Mouse (Mus musculus): Measurements from ENCODE around the gene Lamtor2. TPM values are rescaled to one million over a fixed set of nuclear protein-coding genes. Genes with fewer than 3 reads are reported as not detected.

Gene Lamtor2
- polyA plus RNA-seq, 1 experiment from 2014 or later, result 182 TPM

- H3K36me3 ChIP-seq, result no peaks in the 10 kb centered on the region
- ATAC-seq, result no peak
- WGBS, result 53% methylated on average over 8 of the region's 8 CpGs
- H3K9ac ChIP-seq (replicated peaks), result no peak overlapping the region
- no peak overlapping the region for H3K4me3 ChIP-seq (replicated peaks)
- no peak overlapping the region for H3K27ac ChIP-seq
- H3K27me3 ChIP-seq, result peaks cover 35% of the 10 kb centered on the region
- H3K9me3 ChIP-seq, result no peaks in the 10 kb centered on the region
- H3K4me1 ChIP-seq (replicated peaks), result peaks cover 31% of the 10 kb centered on the region
- no peak overlapping the region for H3K4me2 ChIP-seq (replicated peaks)
Measured at GRCm38 (mm10) chr3:88503881-88504746, 48.8 kb downstream of the Lamtor2 start.

- ATAC-seq, result no peak; the same call in 1 of the 2 replicates
- Histone ChIP-seq H3K9me3 (no peaks in the 10 kb centered on the region), H3K27ac (0 out of 2 replicates have a peak overlapping the region, but pooled peaks have one; percentile 40)
Measured at GRCm38 (mm10) chr3:88503505-88503863, 49.4 kb downstream of the Lamtor2 start.

GRCm38 (mm10) chr3:88502641-88503504 is 50.0 kb downstream of the Lamtor2 start:
- Histone ChIP-seq H3K36me3 (no peaks in the 10 kb centered on the region), H3K4me1 (replicated peaks) (peaks cover 30% of the 10 kb centered on the region), H3K27ac (peak overlapping the region; percentile 40; the same call in 1 of the 2 replicates), H3K27me3 (peaks cover 33% of the 10 kb centered on the region), H3K9me3 (no peaks in the 10 kb centered on the region), H3K4me2 (replicated peaks) (peak overlapping the region; percentile 94), H3K4me3 (replicated peaks) (peak overlapping the region; percentile 71), H3K9ac (replicated peaks) (peak overlapping the region; percentile 84)
- ATAC-seq, result peak; percentile 94
- under 1% methylated on average over 55 of the region's 55 CpGs for WGBS

More at GRCm38 (mm10) chr3:88503505-88503863, 49.4 kb downstream of the Lamtor2 start:
- Histone ChIP-seq H3K27me3 (peaks cover 35% of the 10 kb centered on the region), H3K4me3 (replicated peaks) (peak overlapping the region; percentile 71), H3K36me3 (no peaks in the 10 kb centered on the region), H3K4me1 (replicated peaks) (peaks cover 30% of the 10 kb centered on the region), H3K9ac (replicated peaks) (peak overlapping the region; percentile 84; the same call in 1 of the 2 replicates), H3K4me2 (replicated peaks) (peak overlapping the region; percentile 94)
- WGBS, result 21% methylated on average over 4 of the region's 4 CpGs

- Histone ChIP-seq H3K27ac (no peak overlapping the region), H3K4me2 (replicated peaks) (peak overlapping the region; percentile 94), H3K4me3 (replicated peaks) (peak overlapping the region; percentile 71), H3K4me1 (replicated peaks) (peaks cover 30% of the 10 kb centered on the region), H3K27me3 (peaks cover 32% of the 10 kb centered on the region), H3K36me3 (no peaks in the 10 kb centered on the region), H3K9me3 (no peaks in the 10 kb centered on the region), H3K9ac (replicated peaks) (peak overlapping the region; percentile 84)
- WGBS, result 19% methylated on average over 11 of the region's 11 CpGs
- ATAC-seq, result no peak
Measured at GRCm38 (mm10) chr3:88502031-88502571, 50.8 kb downstream of the Lamtor2 start.

DNA sequence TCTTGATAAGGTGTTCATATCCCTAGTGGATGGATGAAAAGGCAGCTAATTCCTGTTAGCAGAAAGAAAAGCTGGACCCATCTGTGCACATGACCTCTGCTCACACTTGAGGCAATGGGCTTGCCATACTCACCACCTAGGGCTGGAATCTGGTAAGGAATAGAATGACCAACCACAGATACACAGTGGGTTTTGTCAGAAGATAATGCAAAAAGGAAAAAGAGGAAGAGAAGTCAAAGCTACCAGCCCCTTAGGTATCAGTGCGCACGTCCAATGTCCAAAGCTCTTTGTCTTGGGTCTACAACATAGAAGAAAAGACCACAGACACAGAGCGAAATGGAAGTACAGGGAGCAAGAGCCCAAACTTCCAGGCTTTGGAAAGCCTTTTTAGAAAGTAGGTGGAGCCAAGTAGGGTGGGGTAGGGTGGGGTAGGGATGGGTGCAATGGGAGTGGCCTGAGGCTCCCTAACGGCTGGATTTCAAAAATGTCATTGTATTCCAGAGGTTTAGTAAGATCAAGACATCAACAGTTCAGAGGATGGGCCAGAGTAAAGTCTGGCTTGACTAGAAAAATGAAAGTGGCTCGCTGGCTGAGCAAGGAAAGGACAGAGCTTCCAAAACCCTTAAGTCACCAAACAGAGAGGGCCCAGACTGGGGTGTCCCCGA is 51.4 kb downstream of the Lamtor2 start:
- no peaks in the 10 kb centered on the region for H3K36me3 ChIP-seq
- no peak for ATAC-seq
- H3K27ac ChIP-seq, result no peak overlapping the region
- H3K9ac ChIP-seq (replicated peaks), result 0 out of 2 replicates have a peak overlapping the region, but pooled peaks have one; percentile 84
- 54% methylated on average over 6 of the region's 6 CpGs for WGBS
- no peaks in the 10 kb centered on the region for H3K9me3 ChIP-seq
- peak overlapping the region; percentile 94 for H3K4me2 ChIP-seq (replicated peaks)
- H3K27me3 ChIP-seq, result peaks cover 32% of the 10 kb centered on the region
- H3K4me1 ChIP-seq (replicated peaks), result peaks cover 30% of the 10 kb centered on the region
- peak overlapping the region; percentile 71 for H3K4me3 ChIP-seq (replicated peaks)

- Histone ChIP-seq H3K27me3 (peaks cover 32% of the 10 kb centered on the region), H3K9me3 (no peaks in the 10 kb centered on the region), H3K4me3 (replicated peaks) (no peak overlapping the region), H3K4me2 (replicated peaks) (no peak overlapping the region), H3K36me3 (no peaks in the 10 kb centered on the region), H3K4me1 (replicated peaks) (peaks cover 30% of the 10 kb centered on the region), H3K9ac (replicated peaks) (no peak overlapping the region), H3K27ac (no peak overlapping the region)
- WGBS, result 52% methylated on average over 4 of the region's 4 CpGs
- no peak for ATAC-seq
Measured at GRCm38 (mm10) chr3:88500655-88501365, 52.1 kb downstream of the Lamtor2 start.

DNA sequence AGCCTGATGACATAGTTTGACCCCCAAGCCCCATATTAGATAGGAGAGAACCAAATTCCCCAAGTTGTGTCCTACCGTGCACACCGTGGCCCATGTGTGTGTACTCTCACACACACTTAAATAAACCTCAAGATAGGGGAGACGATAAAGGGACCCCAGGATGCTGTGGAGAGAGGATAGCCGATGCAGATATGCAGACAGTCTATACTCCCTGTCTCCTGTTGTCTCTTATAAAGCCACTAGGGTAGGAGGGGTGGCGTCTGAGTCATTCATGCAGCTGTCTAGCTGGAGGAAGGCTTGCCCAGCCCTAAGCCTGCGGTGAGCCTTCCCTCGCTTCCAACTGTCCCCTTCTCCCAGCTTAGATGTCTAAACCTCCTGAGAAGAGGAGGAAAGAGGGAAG is 52.8 kb downstream of the Lamtor2 start:
- Histone ChIP-seq H3K36me3 (no peaks in the 10 kb centered on the region), H3K27me3 (peaks cover 31% of the 10 kb centered on the region), H3K4me1 (replicated peaks) (peaks cover 30% of the 10 kb centered on the region), H3K9me3 (no peaks in the 10 kb centered on the region), H3K4me3 (replicated peaks) (no peak overlapping the region), H3K9ac (replicated peaks) (no peak overlapping the region), H3K27ac (no peak overlapping the region), H3K4me2 (replicated peaks) (no peak overlapping the region)
- 85% methylated on average over 7 of the region's 7 CpGs for WGBS
- no peak for ATAC-seq

MicroRNAs encoded within 50 kb of the gene (microRNA counts, 519-probe panel; counts per million panel counts)
- 110 counts per million, percentile 56 among the panel's probes with 10 or more counts for microRNA mmu-miR-1905

Small RNAs within 50 kb of the gene (microRNA-seq; reads per million reads assigned to microRNA genes)
- gene Mir1905, result not detected

Other genes starting within 250 kb of the Lamtor2 start
- gene Glmp, start 228.1 kb downstream of the Lamtor2 start, polyA plus RNA-seq (2015; fragmentation: Nextera tagmentation; extraction: Ambion mirVana), result 93.4 and 104 TPM in 2 replicates
- 0.66 and 2.0 TPM in 2 replicates for gene Tmem79, start 216.9 kb downstream of the Lamtor2 start, polyA plus RNA-seq (2015; fragmentation: Nextera tagmentation; extraction: Ambion mirVana)
- gene Smg5, start 216.8 kb downstream of the Lamtor2 start, polyA plus RNA-seq (2015; fragmentation: Nextera tagmentation; extraction: Ambion mirVana), result 70.1 and 78.3 TPM in 2 replicates
- 0.77 and 1.0 TPM in 2 replicates for gene Paqr6, start 188.5 kb downstream of the Lamtor2 start, polyA plus RNA-seq (2015; fragmentation: Nextera tagmentation; extraction: Ambion mirVana)
- gene Bglap3, start 180.3 kb downstream of the Lamtor2 start, polyA plus RNA-seq (2015; fragmentation: Nextera tagmentation; extraction: Ambion mirVana), result not detected in 2 replicates
- not detected in 2 replicates for gene Bglap2, start 174.4 kb downstream of the Lamtor2 start, polyA plus RNA-seq (2015; fragmentation: Nextera tagmentation; extraction: Ambion mirVana)
- not detected in 2 replicates for gene Bglap, start 168.6 kb downstream of the Lamtor2 start, polyA plus RNA-seq (2015; fragmentation: Nextera tagmentation; extraction: Ambion mirVana)
- gene Pmf1, start 142.7 kb downstream of the Lamtor2 start, polyA plus RNA-seq (2015; fragmentation: Nextera tagmentation; extraction: Ambion mirVana), result 51.7 and 56.8 TPM in 2 replicates
- 28.7 and 29.7 TPM in 2 replicates for gene Slc25a44, start 127.9 kb downstream of the Lamtor2 start, polyA plus RNA-seq (2015; fragmentation: Nextera tagmentation; extraction: Ambion mirVana)
- 28.8 and 31.1 TPM in 2 replicates for gene Sema4a, start 91.9 kb downstream of the Lamtor2 start, polyA plus RNA-seq (2015; fragmentation: Nextera tagmentation; extraction: Ambion mirVana)
- 21.4 and 23.4 TPM in 2 replicates for gene Lmna, start 43.1 kb downstream of the Lamtor2 start, polyA plus RNA-seq (2015; fragmentation: Nextera tagmentation; extraction: Ambion mirVana)
- gene Mex3a, start 20.7 kb downstream of the Lamtor2 start, polyA plus RNA-seq (2015; fragmentation: Nextera tagmentation; extraction: Ambion mirVana), result 49.5 and 51.5 TPM in 2 replicates
- not detected in 2 replicates for gene Rab25, start 4.8 kb downstream of the Lamtor2 start, polyA plus RNA-seq (2015; fragmentation: Nextera tagmentation; extraction: Ambion mirVana)
- 39.1 and 46.7 TPM in 2 replicates for gene Ubqln4, start 684 bp upstream of the Lamtor2 start, polyA plus RNA-seq (2015; fragmentation: Nextera tagmentation; extraction: Ambion mirVana)
- 142 and 148 TPM in 2 replicates for gene Ssr2, start 22.8 kb upstream of the Lamtor2 start, polyA plus RNA-seq (2015; fragmentation: Nextera tagmentation; extraction: Ambion mirVana)
- 163 and 175 TPM in 2 replicates for gene Arhgef2, start 52.9 kb upstream of the Lamtor2 start, polyA plus RNA-seq (2015; fragmentation: Nextera tagmentation; extraction: Ambion mirVana)
- not detected in 2 replicates for gene Rxfp4, start 100.1 kb upstream of the Lamtor2 start, polyA plus RNA-seq (2015; fragmentation: Nextera tagmentation; extraction: Ambion mirVana)
- gene Khdc4, start 132.7 kb upstream of the Lamtor2 start, polyA plus RNA-seq (2015; fragmentation: Nextera tagmentation; extraction: Ambion mirVana), result 102 and 105 TPM in 2 replicates
- gene Rit1, start 163.8 kb upstream of the Lamtor2 start, polyA plus RNA-seq (2015; fragmentation: Nextera tagmentation; extraction: Ambion mirVana), result 51.1 and 52.1 TPM in 2 replicates
- gene Syt11, start 222.1 kb upstream of the Lamtor2 start, polyA plus RNA-seq (2015; fragmentation: Nextera tagmentation; extraction: Ambion mirVana), result 200 and 211 TPM in 2 replicates